Mouse (Mus musculus) heart, embryonic 12.5 days (tissue): ENCODE measurements around the gene Znhit1. TPM values are rescaled to one million over a fixed set of nuclear protein-coding genes. Genes with fewer than 3 reads are reported as not detected.

ENCODE experiments used
- ATAC-seq: fragments of 200-750 bp; cut with Nextera tagmentation; 2 replicates; pipeline ENCODE4 v1.8.0; 2017; ENCODE audit warnings: moderate TSS enrichment, moderate library complexity; ENCODE audit not compliant: insufficient number of reproducible peaks, low FRiP score
- H3K27ac ChIP-seq: fragments of 300-500 bp; sonication (generic); 2 replicates; pipeline ENCODE4 v1.5.1; 2016; ENCODE audit warnings: mild to moderate bottlenecking, moderate library complexity; ENCODE audit not compliant: poor library complexity, severe bottlenecking
- H3K27me3 ChIP-seq: fragments of 300-500 bp; sonication (generic); replicated peaks from 2 replicates; pipeline ENCODE4 v1.6.1; 2016; ENCODE audit warnings: mild to moderate bottlenecking, moderate library complexity
- H3K36me3 ChIP-seq: fragments of 300-500 bp; sonication (generic); 2 replicates; pipeline ENCODE4 v1.6.1; 2016; ENCODE audit warnings: mild to moderate bottlenecking, moderate library complexity
- H3K4me1 ChIP-seq: fragments of 300-500 bp; sonication (generic); replicated peaks from 2 replicates; pipeline ENCODE4 v1.6.1; 2016; ENCODE audit warnings: mild to moderate bottlenecking
- H3K4me2 ChIP-seq: fragments of 300-500 bp; sonication (generic); 2 replicates; pipeline ENCODE4 v1.6.1; 2016; ENCODE audit warnings: mild to moderate bottlenecking, moderate library complexity
- H3K4me3 ChIP-seq: fragments of 300-500 bp; sonication (generic); 2 replicates; pipeline ENCODE4 v1.5.1; 2016; ENCODE audit warnings: mild to moderate bottlenecking
- H3K9ac ChIP-seq: fragments of 300-500 bp; sonication (generic); 2 replicates; pipeline ENCODE4 v1.6.1; 2016; ENCODE audit warnings: mild to moderate bottlenecking, moderate library complexity
- H3K9me3 ChIP-seq: fragments of 300-500 bp; sonication (generic); replicated peaks from 2 replicates; pipeline ENCODE4 v1.6.1; 2016; ENCODE audit warnings: mild to moderate bottlenecking, moderate library complexity
- WGBS: fragments of 180-500 bp; shearing (Covaris S2); methylation state at CpG from one replicate; pipeline ENCODE4 v1.1.7; 2016; 5-methylcytosine and 5-hydroxymethylcytosine counted together
- polyA plus RNA-seq: library from polyadenylated mRNA; unstranded; fragments of >200 nt; fragmentation: Nextera tagmentation; extraction: Ambion mirVana; gene quantifications from 2 replicates; pipeline ENCODE4 v1.2.1, GENCODE M21; 2016

Znhit1 gene
- 74.4 and 78.1 TPM in 2 replicates for polyA plus RNA-seq

- WGBS = 5% methylated on average over 12 of the region's 12 CpGs
- H3K4me3 ChIP-seq = peak within 1 kb of the TSS; percentile 87
- H3K9ac ChIP-seq = peak within 1 kb of the TSS; percentile 93
- H3K4me1 ChIP-seq = peaks cover 17% of the 10 kb centered on the region
- peaks cover 60% of the 10 kb centered on the region for H3K36me3 ChIP-seq
- no peak for ATAC-seq
- H3K27ac ChIP-seq = peak within 1 kb of the TSS; percentile 92
- no peaks in the 10 kb centered on the region for H3K9me3 ChIP-seq
- H3K27me3 ChIP-seq = no peaks in the 10 kb centered on the region
- peak within 1 kb of the TSS; percentile 93 for H3K4me2 ChIP-seq
Observed at GRCm38 (mm10) chr5:136987934-136988271, at the start of gene Znhit1. TSS of gene Znhit1 (minus strand) at chr5:136988021.

GRCm38 (mm10) chr5:137036211-137036610 lies 48.4 kb upstream of the Znhit1 start:
- peaks cover 60% of the 10 kb centered on the region for H3K36me3 ChIP-seq
- H3K9me3 ChIP-seq = no peaks in the 10 kb centered on the region
- ATAC-seq = no peak
- H3K4me1 ChIP-seq = peaks cover 14% of the 10 kb centered on the region
- H3K27me3 ChIP-seq = peaks cover 13% of the 10 kb centered on the region
- no peak overlapping the region for H3K27ac ChIP-seq
- H3K4me3 ChIP-seq = no peak overlapping the region
- H3K9ac ChIP-seq = no peak overlapping the region
- 78% methylated on average over 13 of the region's 13 CpGs for WGBS
- no peak overlapping the region for H3K4me2 ChIP-seq

GRCm38 (mm10) chr5:137032641-137033074 lies 44.8 kb upstream of the Znhit1 start:
- Histone ChIP-seq H3K4me3 (peak overlapping the region; percentile 54), H3K36me3 (peaks cover 26% of the 10 kb centered on the region), H3K4me2 (peak overlapping the region; percentile 98), H3K27ac (no peak overlapping the region), H3K27me3 (peaks cover 48% of the 10 kb centered on the region), H3K4me1 (peaks cover 35% of the 10 kb centered on the region), H3K9ac (peak overlapping the region; percentile 37; the same call in 1 of the 2 replicates), H3K9me3 (no peaks in the 10 kb centered on the region)
- peak; percentile 88 for ATAC-seq
- under 1% methylated on average over 39 of the region's 49 CpGs for WGBS

- no peaks in the 10 kb centered on the region for H3K9me3 ChIP-seq
- H3K9ac ChIP-seq = peak overlapping the region; percentile 37
- H3K4me2 ChIP-seq = peak overlapping the region; percentile 98
- no peak overlapping the region for H3K27ac ChIP-seq
- H3K36me3 ChIP-seq = peaks cover 20% of the 10 kb centered on the region
- 0% methylated on average over 33 of the region's 33 CpGs for WGBS
- ATAC-seq = no peak
- H3K4me1 ChIP-seq = peaks cover 35% of the 10 kb centered on the region
- peaks cover 52% of the 10 kb centered on the region for H3K27me3 ChIP-seq
- peak overlapping the region; percentile 54 for H3K4me3 ChIP-seq
Observed at GRCm38 (mm10) chr5:137032033-137032421, 44.2 kb upstream of the Znhit1 start.

- H3K36me3 ChIP-seq = peaks cover 13% of the 10 kb centered on the region
- H3K9me3 ChIP-seq = no peaks in the 10 kb centered on the region
- H3K27ac ChIP-seq = no peak overlapping the region
- peak overlapping the region; percentile 54 for H3K4me3 ChIP-seq
- H3K4me1 ChIP-seq = peaks cover 35% of the 10 kb centered on the region
- peak overlapping the region; percentile 37; the same call in 1 of the 2 replicates for H3K9ac ChIP-seq
- peaks cover 59% of the 10 kb centered on the region for H3K27me3 ChIP-seq
- H3K4me2 ChIP-seq = peak overlapping the region; percentile 98
- ATAC-seq = no peak
- WGBS = 1% methylated on average over 78 of the region's 78 CpGs
Observed at GRCm38 (mm10) chr5:137031076-137032032, 43.5 kb upstream of the Znhit1 start.

GRCm38 (mm10) chr5:137030416-137030810 lies 42.6 kb upstream of the Znhit1 start:
- H3K4me3 ChIP-seq = peak overlapping the region; percentile 41; the same call in 1 of the 2 replicates
- H3K4me2 ChIP-seq = peak overlapping the region; percentile 72
- no peak overlapping the region for H3K9ac ChIP-seq
- H3K27me3 ChIP-seq = peaks cover 68% of the 10 kb centered on the region
- H3K9me3 ChIP-seq = no peaks in the 10 kb centered on the region
- ATAC-seq = no peak
- WGBS = 11% methylated on average over 22 of the region's 22 CpGs
- peaks cover 35% of the 10 kb centered on the region for H3K4me1 ChIP-seq
- H3K27ac ChIP-seq = no peak overlapping the region
- peaks cover 4% of the 10 kb centered on the region; the same call in 1 of the 2 replicates for H3K36me3 ChIP-seq

GRCm38 (mm10) chr5:137029643-137030415 lies 42.0 kb upstream of the Znhit1 start:
- peaks cover 74% of the 10 kb centered on the region for H3K27me3 ChIP-seq
- no peak overlapping the region for H3K9ac ChIP-seq
- peaks cover 35% of the 10 kb centered on the region for H3K4me1 ChIP-seq
- under 1% methylated on average over 52 of the region's 52 CpGs for WGBS
- peak overlapping the region; percentile 72 for H3K4me2 ChIP-seq
- no peak overlapping the region for H3K27ac ChIP-seq
- H3K36me3 ChIP-seq = no peaks in the 10 kb centered on the region
- no peaks in the 10 kb centered on the region for H3K9me3 ChIP-seq
- peak; percentile 82 for ATAC-seq
- H3K4me3 ChIP-seq = peak overlapping the region; percentile 41

- WGBS = 1% methylated on average over 8 of the region's 8 CpGs
- H3K4me1 ChIP-seq = peaks cover 35% of the 10 kb centered on the region
- H3K9me3 ChIP-seq = no peaks in the 10 kb centered on the region
- H3K27ac ChIP-seq = no peak overlapping the region
- no peak overlapping the region for H3K4me3 ChIP-seq
- peaks cover 80% of the 10 kb centered on the region for H3K27me3 ChIP-seq
- no peaks in the 10 kb centered on the region for H3K36me3 ChIP-seq
- H3K4me2 ChIP-seq = peak overlapping the region; percentile 72
- H3K9ac ChIP-seq = no peak overlapping the region
- ATAC-seq = no peak
Observed at GRCm38 (mm10) chr5:137029273-137029585, 41.4 kb upstream of the Znhit1 start.

- Histone ChIP-seq H3K4me1 (peaks cover 35% of the 10 kb centered on the region), H3K9me3 (no peaks in the 10 kb centered on the region), H3K9ac (no peak overlapping the region), H3K4me3 (no peak overlapping the region), H3K36me3 (no peaks in the 10 kb centered on the region), H3K4me2 (peak overlapping the region; percentile 72), H3K27ac (no peak overlapping the region), H3K27me3 (peaks cover 85% of the 10 kb centered on the region)
- no peak for ATAC-seq
- 2% methylated on average over 28 of the region's 29 CpGs for WGBS
Observed at GRCm38 (mm10) chr5:137028561-137029272, 40.9 kb upstream of the Znhit1 start.

- no peak within 1 kb of the TSS for H3K4me3 ChIP-seq
- ATAC-seq = no peak
- H3K9ac ChIP-seq = no peak within 1 kb of the TSS
- peaks cover 20% of the 10 kb centered on the region for H3K4me1 ChIP-seq
- 0 out of 2 replicates have a peak, but pooled peaks cover 2% of the 10 kb centered on the region for H3K9me3 ChIP-seq
- H3K4me2 ChIP-seq = 0 out of 2 replicates have a peak within 1 kb of the TSS, but pooled peaks have one; percentile 36
- H3K27ac ChIP-seq = no peak within 1 kb of the TSS
- 11% methylated on average over 4 of the region's 4 CpGs for WGBS
- H3K36me3 ChIP-seq = no peaks in the 10 kb centered on the region
- peaks cover 89% of the 10 kb centered on the region for H3K27me3 ChIP-seq
Observed at GRCm38 (mm10) chr5:137026092-137026491, 38.3 kb upstream of the Znhit1 start, which contains the start of gene Vgf. TSS of gene Vgf (plus strand) at chr5:137026392.
